Mouse (Mus musculus) adrenal gland, adult 8-10 months (tissue): ENCODE measurements around the gene Creg2. TPM values are rescaled to one million over a fixed set of nuclear protein-coding genes. Genes with fewer than 3 reads are reported as not detected.
"Not testable (repeated sequence)": the region's sequence is repeated elsewhere in the genome, so short reads cannot be mapped to it uniquely, and the experiment has no call there.

Source experiments
- DNase-seq: peaks from one replicate; pipeline ENCODE4 v3.0.0; 2022
- total RNA-seq, 4 experiments: library from RNA; stranded (reverse); gene quantifications; 2 replicates each; pipeline ENCODE4 v1.2.4; 2022

The Creg2 gene
- total RNA-seq, result under 1 TPM; 0.41 to 0.83 (median 0.55) TPM

DNA sequence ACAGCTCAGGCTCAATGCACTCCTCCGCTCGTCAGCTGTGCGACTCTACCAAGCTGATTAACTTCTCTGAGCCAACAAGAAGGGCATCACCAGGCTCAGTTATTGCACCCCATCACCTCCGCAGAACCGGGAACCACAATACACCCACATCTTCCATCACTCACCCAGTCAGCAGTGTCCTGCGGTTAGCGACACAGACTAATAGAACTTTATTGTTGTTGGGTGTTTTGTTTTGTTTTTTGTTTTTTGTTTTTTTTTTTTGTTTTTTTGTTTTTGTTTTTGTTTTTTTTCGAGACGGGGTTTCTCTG is at the start of gene Creg2:
Creg2 (minus strand) TSS at position 234 of the 308 bp plus-strand sequence.
- no peak for DNase-seq

GRCm38 (mm10) chr1:39700599-39701273 is 49.5 kb upstream of the Creg2 start:
- no peak for DNase-seq

- peak; percentile 34 for DNase-seq
Observed at GRCm38 (mm10) chr1:39698456-39698855, 47.2 kb upstream of the Creg2 start.

GRCm38 (mm10) chr1:39695198-39695597 is 43.9 kb upstream of the Creg2 start:
- DNase-seq, result no peak

- DNase-seq, result no peak
Observed at GRCm38 (mm10) chr1:39694756-39695155, 43.5 kb upstream of the Creg2 start.

DNA sequence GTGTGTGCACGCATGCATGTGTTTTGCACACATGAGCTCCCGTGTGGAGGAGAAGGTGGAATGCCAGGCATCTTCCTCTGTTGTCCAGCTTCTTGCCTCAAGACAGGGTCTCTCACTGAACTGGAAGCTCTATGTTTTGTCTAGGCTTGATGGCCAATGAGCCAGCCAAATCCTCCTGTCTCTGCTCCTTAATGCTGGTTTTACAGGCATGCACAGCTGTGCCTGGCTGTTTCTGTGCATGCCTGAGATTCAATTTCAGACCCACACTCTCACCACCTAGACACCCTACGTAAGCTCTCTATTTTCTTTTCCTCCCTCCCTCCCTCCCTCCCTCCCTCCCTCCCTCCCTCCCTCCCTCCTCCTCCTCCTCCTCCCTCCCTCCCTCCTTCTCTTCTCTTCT is 40.7 kb upstream of the Creg2 start:
- DNase-seq, result no peak

- no peak for DNase-seq
Observed at GRCm38 (mm10) chr1:39691061-39691460, 39.8 kb upstream of the Creg2 start.

DNA sequence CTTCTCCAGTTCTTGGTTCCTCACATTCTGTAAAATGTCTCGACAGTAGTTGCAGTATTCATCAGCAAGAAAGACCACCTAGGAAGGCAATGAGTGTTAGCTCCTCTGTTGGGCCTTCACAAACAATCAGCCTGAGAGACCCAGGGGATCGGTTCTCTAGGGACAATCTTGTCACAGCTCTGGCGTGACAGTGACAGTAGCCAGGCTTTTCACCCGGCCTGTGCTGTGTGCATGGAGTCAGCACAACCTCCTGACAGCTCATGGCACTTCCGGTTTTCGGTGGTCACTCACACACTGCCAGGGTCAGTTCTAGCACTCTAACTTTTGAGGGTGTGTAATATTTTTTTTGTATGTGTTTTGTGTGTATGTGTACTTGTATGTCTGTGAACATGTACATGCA is 37.3 kb upstream of the Creg2 start:
- no peak for DNase-seq

DNA sequence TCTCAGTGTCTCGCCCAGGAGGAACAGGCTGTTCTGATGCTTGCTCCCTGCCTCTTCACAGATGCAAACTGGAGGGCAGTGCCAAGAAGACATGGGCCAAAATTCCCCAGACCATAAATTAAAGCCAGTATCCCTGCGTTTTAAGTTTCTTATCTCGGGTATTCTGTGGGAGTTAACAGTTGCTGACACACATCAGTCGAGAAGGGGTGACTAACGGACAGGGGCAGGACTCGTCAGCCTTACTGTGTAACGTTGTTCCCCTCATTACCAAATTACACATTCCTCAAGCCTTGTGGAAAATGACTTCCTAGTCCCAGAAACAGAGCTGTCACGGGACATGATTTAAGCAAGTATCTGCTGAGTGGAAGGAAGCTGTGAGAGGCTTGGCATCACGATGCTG is 36.0 kb upstream of the Creg2 start:
- DNase-seq, result no peak

DNA sequence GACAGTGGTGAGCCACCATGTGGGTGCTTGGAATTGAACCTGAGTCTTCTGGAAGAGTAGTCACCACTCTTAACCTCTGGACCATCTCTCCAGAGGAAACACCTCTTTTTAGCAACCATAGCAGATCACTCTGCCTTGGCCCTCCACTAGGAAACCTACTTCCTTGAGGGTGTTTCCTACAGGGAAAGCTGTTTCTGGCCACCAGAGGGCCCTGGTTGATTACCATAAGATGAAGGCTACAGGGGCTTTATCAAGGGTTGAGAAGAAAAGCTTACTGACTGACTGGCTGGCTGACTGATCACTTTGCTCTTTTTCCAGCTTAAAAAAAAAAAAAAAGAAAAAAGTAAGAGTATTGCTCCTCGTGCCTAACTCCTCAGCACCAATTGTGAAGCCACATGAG is 34.6 kb upstream of the Creg2 start:
- DNase-seq, result peak; percentile 71

DNA sequence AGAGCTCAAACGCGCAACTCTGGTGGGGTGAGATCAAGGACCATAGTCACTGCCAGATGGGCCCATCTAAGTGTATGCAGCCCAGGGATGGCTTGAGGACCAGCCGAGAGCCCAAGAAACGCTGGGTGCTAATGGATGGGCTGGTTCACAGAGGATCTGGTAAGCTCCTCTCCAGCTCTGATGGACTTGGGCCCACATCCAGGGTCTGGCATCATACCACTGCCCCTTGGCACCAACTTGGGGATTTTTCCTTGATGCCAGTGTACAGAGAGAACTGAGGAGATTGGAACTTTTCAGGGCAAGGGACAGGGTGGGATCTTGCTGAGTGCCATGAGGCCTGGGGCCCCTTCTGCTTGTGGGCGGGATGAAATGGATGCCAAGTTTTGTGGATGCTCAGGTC is 30.4 kb upstream of the Creg2 start:
- DNase-seq, result no peak

GRCm38 (mm10) chr1:39680546-39680945 is 29.3 kb upstream of the Creg2 start:
- no peak for DNase-seq

DNA sequence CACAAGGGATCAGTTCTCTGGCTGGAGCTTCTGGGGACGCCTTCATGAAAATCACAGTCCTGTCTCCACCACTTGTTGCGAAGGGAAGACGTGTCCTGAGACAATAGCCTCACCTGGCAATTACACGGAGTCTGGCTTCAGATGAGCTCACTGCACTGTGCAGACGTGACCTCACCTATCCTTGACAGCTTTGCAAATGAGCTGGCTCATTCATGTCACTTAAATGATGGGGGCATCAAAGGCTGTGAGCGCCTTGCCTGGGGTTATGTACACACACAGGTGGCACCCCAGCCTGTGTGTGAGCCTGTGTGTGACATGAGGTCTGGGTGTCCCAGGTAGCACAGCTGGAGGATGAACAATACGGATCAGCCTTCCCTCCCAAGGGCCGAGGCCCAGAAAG is 27.6 kb upstream of the Creg2 start:
- DNase-seq, result no peak

DNA sequence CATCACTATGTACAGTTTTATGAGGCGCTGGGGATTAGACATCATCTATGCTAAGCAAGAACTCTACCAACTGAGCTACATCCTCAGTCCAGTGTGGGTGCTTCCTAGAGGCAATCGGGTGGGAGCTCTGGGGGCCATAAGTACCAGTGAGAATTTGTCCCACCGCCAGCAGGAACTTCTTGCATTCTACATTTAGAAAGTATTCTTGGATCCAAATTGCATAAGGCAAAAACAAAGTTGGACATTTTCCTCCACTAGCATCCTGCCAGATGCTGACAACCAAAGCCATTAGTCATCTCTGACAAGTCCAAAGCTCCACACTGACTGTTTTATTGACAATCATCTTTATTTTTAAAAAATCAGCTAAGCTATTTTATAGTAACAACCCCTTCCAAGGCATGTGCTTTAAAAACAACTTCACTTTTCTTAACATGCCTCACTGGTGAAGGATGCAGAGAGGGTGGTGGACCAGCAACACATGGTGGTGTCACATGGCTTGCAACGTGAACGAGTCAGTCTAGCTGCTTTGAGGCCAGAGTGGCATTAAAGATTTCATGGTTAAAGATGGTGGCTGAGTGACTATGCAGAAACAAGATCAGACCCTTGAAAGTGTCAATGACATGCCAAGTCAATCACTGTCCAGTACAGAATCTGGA is 25.1 kb upstream of the Creg2 start:
- no peak for DNase-seq

GRCm38 (mm10) chr1:39672362-39673105 is 21.3 kb upstream of the Creg2 start:
- no peak for DNase-seq

GRCm38 (mm10) chr1:39670211-39670935 is 19.1 kb upstream of the Creg2 start:
- DNase-seq, result no peak

GRCm38 (mm10) chr1:39666751-39667252 is 15.5 kb upstream of the Creg2 start:
- DNase-seq, result no peak

GRCm38 (mm10) chr1:39664039-39664625 is 12.9 kb upstream of the Creg2 start:
- no peak for DNase-seq

DNA sequence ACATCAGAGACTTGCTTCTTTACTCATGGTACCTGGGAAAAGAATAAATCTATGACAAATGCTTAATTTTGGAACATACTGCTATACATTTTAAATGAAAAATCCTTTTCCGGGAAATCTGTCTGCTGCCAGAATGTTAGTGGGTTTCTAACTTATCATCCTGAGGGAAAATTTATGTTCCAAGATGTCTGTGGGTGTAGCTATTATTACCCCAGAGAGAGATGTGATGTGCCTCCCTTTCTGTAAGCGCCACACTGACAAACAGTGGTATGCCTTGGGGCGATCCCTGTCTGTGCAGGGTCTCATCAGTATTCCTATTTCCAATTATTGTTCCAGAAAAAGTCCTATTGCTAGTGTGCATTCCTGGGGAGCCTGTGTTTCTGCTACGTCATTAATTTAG is 11.8 kb upstream of the Creg2 start:
- no peak for DNase-seq

GRCm38 (mm10) chr1:39656976-39657529 is 5.8 kb upstream of the Creg2 start:
- no peak for DNase-seq

DNA sequence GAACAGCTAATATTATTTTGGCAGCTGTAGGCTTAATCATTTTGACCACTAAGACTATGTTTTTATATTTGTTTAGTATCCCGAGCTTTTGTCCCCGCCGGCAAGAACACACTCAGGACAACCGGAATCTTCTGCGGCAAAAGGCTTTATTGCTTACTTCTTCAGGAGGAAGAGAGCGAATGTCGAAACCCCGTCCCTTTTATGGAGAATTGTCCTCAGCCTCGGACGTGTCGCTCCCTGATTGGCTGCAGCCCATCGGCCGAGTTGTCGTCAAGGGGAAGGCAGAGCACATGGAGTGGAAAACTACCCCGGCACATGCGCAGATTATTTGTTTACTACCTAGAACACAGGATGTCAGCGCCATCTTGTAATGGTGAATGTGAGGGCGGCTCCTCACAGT is 3.6 kb upstream of the Creg2 start:
- not testable (repeated sequence) for DNase-seq

DNA sequence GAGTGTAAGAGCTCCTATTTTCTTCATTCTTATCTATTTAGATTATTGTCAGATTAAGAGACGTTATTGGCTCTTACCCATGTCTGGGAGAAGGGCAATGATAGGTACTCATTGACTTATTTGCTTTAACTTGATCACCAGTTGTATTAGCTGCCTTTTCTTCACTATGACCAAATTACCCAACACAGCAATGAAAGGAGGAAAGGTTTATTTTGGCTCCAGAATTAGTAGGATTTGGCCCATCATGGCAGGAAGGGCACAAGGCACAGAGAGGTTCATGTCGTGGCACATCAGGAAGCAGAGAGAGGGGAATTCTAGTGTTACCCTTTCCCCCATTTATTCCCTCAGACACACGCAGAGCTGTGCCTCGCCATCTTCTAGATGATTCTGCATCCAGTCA is 1.8 kb upstream of the Creg2 start:
- no peak for DNase-seq
